Mouse (Mus musculus) midbrain, embryonic 15.5 days (tissue): ENCODE data around the gene Cacnb2. TPM values are rescaled to one million over a fixed set of nuclear protein-coding genes. Genes with fewer than 3 reads are reported as not detected.
A peak's percentile ranks its signal among the peaks of the same experiment; 100 is the strongest.

Experiments used
- ATAC-seq: fragments of 200-750 bp; cut with Nextera tagmentation; replicated peaks from 2 replicates; pipeline ENCODE4 v1.8.0; 2017; ENCODE audit warnings: moderate TSS enrichment
- H3K27ac ChIP-seq: fragments of 300-500 bp; sonication (generic); 2 replicates; pipeline ENCODE4 v1.5.1; 2015; ENCODE audit warnings: mild to moderate bottlenecking, inconsistent platforms
- H3K27me3 ChIP-seq: fragments of 300-500 bp; sonication (generic); replicated peaks from 2 replicates; pipeline ENCODE4 v1.6.1; 2015; ENCODE audit warnings: inconsistent platforms
- H3K36me3 ChIP-seq: fragments of 300-500 bp; sonication (generic); replicated peaks from 2 replicates; pipeline ENCODE4 v1.6.1; 2015; ENCODE audit warnings: inconsistent platforms
- H3K4me1 ChIP-seq: fragments of 300-500 bp; sonication (generic); 2 replicates; pipeline ENCODE4 v1.6.1; 2015; ENCODE audit warnings: inconsistent platforms
- H3K4me2 ChIP-seq: fragments of 300-500 bp; sonication (generic); 2 replicates; pipeline ENCODE4 v1.6.1; 2015; ENCODE audit warnings: inconsistent platforms, mild to moderate bottlenecking, moderate library complexity
- H3K4me3 ChIP-seq: fragments of 300-500 bp; sonication (generic); 2 replicates; pipeline ENCODE4 v1.5.1; 2015; ENCODE audit warnings: mild to moderate bottlenecking, inconsistent platforms
- H3K9ac ChIP-seq: fragments of 300-500 bp; sonication (generic); 2 replicates; pipeline ENCODE4 v1.6.1; 2015; ENCODE audit warnings: mild to moderate bottlenecking, inconsistent platforms
- H3K9me3 ChIP-seq: fragments of 300-500 bp; sonication (generic); 2 replicates; pipeline ENCODE4 v1.6.1; 2016; ENCODE audit warnings: inconsistent platforms
- WGBS: fragments of 180-500 bp; shearing (Covaris S2); methylation state at CpG from one replicate; pipeline ENCODE4 v1.1.7; 2015; ENCODE audit warnings: mixed read lengths; 5-methylcytosine and 5-hydroxymethylcytosine counted together
- polyA plus RNA-seq: library from polyadenylated mRNA; unstranded; fragments of >200 nt; fragmentation: Nextera tagmentation; extraction: Ambion mirVana; gene quantifications from 2 replicates; pipeline ENCODE4 v1.2.1, GENCODE M21; 2015

Gene Cacnb2
- polyA plus RNA-seq, 1 experiment from 2014 or later: 8.2 TPM

- Histone ChIP-seq H3K36me3 (no peaks in the 10 kb centered on the region), H3K4me2 (no peak overlapping the region), H3K4me1 (no peaks in the 10 kb centered on the region), H3K9me3 (no peaks in the 10 kb centered on the region), H3K27ac (no peak overlapping the region), H3K4me3 (no peak overlapping the region), H3K9ac (no peak overlapping the region), H3K27me3 (no peaks in the 10 kb centered on the region)
- no peak for ATAC-seq
- WGBS: 78% methylated on average over 4 of the region's 4 CpGs
Measured at GRCm38 (mm10) chr2:14888406-14889195, 285.7 kb downstream of the Cacnb2 start.

GRCm38 (mm10) chr2:14903837-14904236 is 300.9 kb downstream of the Cacnb2 start:
- H3K9ac ChIP-seq: no peak overlapping the region
- no peaks in the 10 kb centered on the region for H3K27me3 ChIP-seq
- 20% methylated on average over 3 of the region's 3 CpGs for WGBS
- no peak overlapping the region for H3K4me2 ChIP-seq
- H3K4me3 ChIP-seq: no peak overlapping the region
- no peaks in the 10 kb centered on the region for H3K9me3 ChIP-seq
- H3K36me3 ChIP-seq: no peaks in the 10 kb centered on the region
- H3K4me1 ChIP-seq: peaks cover 11% of the 10 kb centered on the region
- no peak; the same call in 1 of the 2 replicates for ATAC-seq
- no peak overlapping the region for H3K27ac ChIP-seq

GRCm38 (mm10) chr2:14904865-14905264 is 302.0 kb downstream of the Cacnb2 start:
- ATAC-seq: no peak
- H3K9ac ChIP-seq: no peak overlapping the region
- 91% methylated on average over 2 of the region's 2 CpGs for WGBS

GRCm38 (mm10) chr2:14907124-14907925 is 304.4 kb downstream of the Cacnb2 start:
- H3K9ac ChIP-seq: no peak overlapping the region
- no peaks in the 10 kb centered on the region for H3K9me3 ChIP-seq
- peaks cover 11% of the 10 kb centered on the region for H3K4me1 ChIP-seq
- H3K36me3 ChIP-seq: no peaks in the 10 kb centered on the region
- H3K27me3 ChIP-seq: no peaks in the 10 kb centered on the region
- WGBS: 11% methylated on average over 10 of the region's 10 CpGs
- peak; percentile 76 for ATAC-seq
- 0 out of 2 replicates have a peak overlapping the region, but pooled peaks have one; percentile 4 for H3K4me2 ChIP-seq
- 0 out of 2 replicates have a peak overlapping the region, but pooled peaks have one; percentile 22 for H3K27ac ChIP-seq
- H3K4me3 ChIP-seq: no peak overlapping the region

More at GRCm38 (mm10) chr2:14904865-14905264, 302.0 kb downstream of the Cacnb2 start:
- Histone ChIP-seq H3K27me3 (no peaks in the 10 kb centered on the region), H3K4me2 (no peak overlapping the region), H3K4me1 (peaks cover 11% of the 10 kb centered on the region), H3K9me3 (no peaks in the 10 kb centered on the region), H3K27ac (no peak overlapping the region), H3K4me3 (no peak overlapping the region), H3K36me3 (no peaks in the 10 kb centered on the region)

- WGBS: 47% methylated on average over 3 of the region's 3 CpGs
- no peaks in the 10 kb centered on the region for H3K36me3 ChIP-seq
- H3K27me3 ChIP-seq: no peaks in the 10 kb centered on the region
- ATAC-seq: peak; percentile 98
- H3K9ac ChIP-seq: no peak overlapping the region
- H3K4me2 ChIP-seq: no peak overlapping the region
- peaks cover 8% of the 10 kb centered on the region; the same call in 1 of the 2 replicates for H3K4me1 ChIP-seq
- no peaks in the 10 kb centered on the region for H3K9me3 ChIP-seq
- peak overlapping the region; percentile 65 for H3K27ac ChIP-seq
- no peak overlapping the region for H3K4me3 ChIP-seq
Measured at GRCm38 (mm10) chr2:14917585-14918247, 314.8 kb downstream of the Cacnb2 start.

- no peaks in the 10 kb centered on the region for H3K27me3 ChIP-seq
- H3K27ac ChIP-seq: no peak overlapping the region
- no peak overlapping the region for H3K9ac ChIP-seq
- H3K4me3 ChIP-seq: no peak overlapping the region
- no peaks in the 10 kb centered on the region for H3K9me3 ChIP-seq
- ATAC-seq: no peak
- H3K36me3 ChIP-seq: no peaks in the 10 kb centered on the region
- 93% methylated on average over 3 of the region's 3 CpGs for WGBS
- H3K4me2 ChIP-seq: no peak overlapping the region
- H3K4me1 ChIP-seq: no peaks in the 10 kb centered on the region
Measured at GRCm38 (mm10) chr2:14929866-14930265, 327.0 kb downstream of the Cacnb2 start.

GRCm38 (mm10) chr2:14931968-14932367 is 329.1 kb downstream of the Cacnb2 start:
- Histone ChIP-seq H3K4me1 (no peaks in the 10 kb centered on the region), H3K9ac (no peak overlapping the region), H3K9me3 (no peaks in the 10 kb centered on the region), H3K27me3 (no peaks in the 10 kb centered on the region), H3K4me3 (no peak overlapping the region), H3K36me3 (no peaks in the 10 kb centered on the region), H3K4me2 (no peak overlapping the region), H3K27ac (no peak overlapping the region)
- ATAC-seq: no peak
- WGBS: 91% methylated on average over 2 of the region's 2 CpGs

GRCm38 (mm10) chr2:14936492-14936891 is 333.6 kb downstream of the Cacnb2 start:
- H3K9me3 ChIP-seq: no peaks in the 10 kb centered on the region
- 0 out of 2 replicates have a peak, but pooled peaks cover 4% of the 10 kb centered on the region for H3K4me1 ChIP-seq
- H3K27ac ChIP-seq: no peak overlapping the region
- no peak overlapping the region for H3K4me2 ChIP-seq
- WGBS: 69% methylated on average over 8 of the region's 8 CpGs
- no peaks in the 10 kb centered on the region for H3K36me3 ChIP-seq
- H3K27me3 ChIP-seq: no peaks in the 10 kb centered on the region
- H3K9ac ChIP-seq: no peak overlapping the region
- no peak overlapping the region for H3K4me3 ChIP-seq
- no peak for ATAC-seq

GRCm38 (mm10) chr2:14942261-14942660 is 339.4 kb downstream of the Cacnb2 start:
- WGBS: 77% methylated on average over 4 of the region's 4 CpGs
- no peaks in the 10 kb centered on the region for H3K9me3 ChIP-seq
- H3K4me1 ChIP-seq: 0 out of 2 replicates have a peak, but pooled peaks cover 2% of the 10 kb centered on the region
- H3K4me3 ChIP-seq: no peak overlapping the region
- no peaks in the 10 kb centered on the region for H3K27me3 ChIP-seq
- H3K36me3 ChIP-seq: no peaks in the 10 kb centered on the region
- H3K4me2 ChIP-seq: no peak overlapping the region
- no peak overlapping the region for H3K27ac ChIP-seq
- no peak for ATAC-seq
- H3K9ac ChIP-seq: no peak overlapping the region

GRCm38 (mm10) chr2:14943691-14944357 is 340.9 kb downstream of the Cacnb2 start:
- H3K36me3 ChIP-seq: no peaks in the 10 kb centered on the region
- no peak overlapping the region for H3K27ac ChIP-seq
- H3K4me1 ChIP-seq: no peaks in the 10 kb centered on the region
- H3K4me3 ChIP-seq: no peak overlapping the region
- H3K9me3 ChIP-seq: no peaks in the 10 kb centered on the region
- H3K4me2 ChIP-seq: no peak overlapping the region
- ATAC-seq: no peak
- H3K27me3 ChIP-seq: no peaks in the 10 kb centered on the region
- WGBS: 89% methylated on average over 3 of the region's 3 CpGs
- no peak overlapping the region for H3K9ac ChIP-seq

- H3K4me2 ChIP-seq: no peak overlapping the region
- H3K4me1 ChIP-seq: no peaks in the 10 kb centered on the region
- no peak for ATAC-seq
- no peak overlapping the region for H3K4me3 ChIP-seq
- H3K9me3 ChIP-seq: no peaks in the 10 kb centered on the region
- no peak overlapping the region for H3K9ac ChIP-seq
- 76% methylated on average over 2 of the region's 2 CpGs for WGBS
- no peaks in the 10 kb centered on the region for H3K27me3 ChIP-seq
- no peak overlapping the region for H3K27ac ChIP-seq
- H3K36me3 ChIP-seq: no peaks in the 10 kb centered on the region
Measured at GRCm38 (mm10) chr2:14953090-14953489, 350.2 kb downstream of the Cacnb2 start.
